Mouse (Mus musculus): Measurements from ENCODE around the gene Armh1.

GRCm38 (mm10) chr4:117235822-117236221 lies 16.1 kb downstream of the Armh1 start:
- TF ChIP-seq POLR2A (IDR thresholded peaks at IDR 0.05; ENCODE audit: borderline replicate concordance, control insufficient read depth, low read depth, low read length) (no peak), CTCF (IDR thresholded peaks at IDR 0.05; ENCODE audit: control insufficient read depth, insufficient read depth, low read length) (no peak)
